ENCODE assay signal across 9 mouse cellular contexts in the genomic region with DNA sequence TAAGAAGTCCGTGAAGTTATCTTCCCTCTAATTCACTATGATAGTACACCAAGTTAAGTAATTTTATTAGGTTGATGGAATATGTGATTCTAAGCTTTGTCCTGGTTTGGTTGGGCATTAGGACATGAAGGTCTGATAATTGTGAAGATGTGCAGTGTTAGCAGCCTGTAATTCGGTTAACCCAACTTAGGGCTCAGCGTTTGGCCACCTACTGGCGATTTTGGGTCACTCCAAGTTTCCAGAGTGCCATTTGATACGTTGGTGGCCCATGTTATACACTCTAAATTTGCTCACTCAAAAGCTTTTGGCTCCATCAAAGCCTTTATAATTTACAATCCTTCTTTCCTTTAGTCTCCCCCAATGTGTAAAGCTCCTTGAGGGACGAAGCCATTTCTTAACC. TPM values are rescaled to one million over a fixed set of nuclear protein-coding genes. Genes with fewer than 3 reads are reported as not detected.
DNase-seq lines count a peak whose midpoint lies in the region; ATAC-seq and TF ChIP-seq lines count a peak whose summit lies in the region.
"Had no signal": no experiment of that assay in that cellular context is flagged by ENCODE, and none has a peak within 500 bp of the region (broad histone marks: within the 10 kb centered on the region; RNA-seq: fewer than 3 reads in every experiment).

No protein-coding gene starts in this region.

- no peak overlapping the region for H3K27ac ChIP-seq in kidney, embryonic 15.5 days
- no peak overlapping the region for H3K27ac ChIP-seq in cortical plate, adult 2 months (ENCODE audit: insufficient read depth, low read length)
- no peak overlapping the region for H3K27ac ChIP-seq in limb, embryonic 10.5 days

- no peaks in the 10 kb centered on the region for H3K36me3 ChIP-seq in kidney, embryonic 15.5 days
- no peaks in the 10 kb centered on the region for H3K36me3 ChIP-seq in limb, embryonic 10.5 days

- no peak for TF ChIP-seq POLR2A in cortical plate, adult 2 months (IDR thresholded peaks at IDR 0.05; ENCODE audit: extremely low read depth, insufficient read depth, low read length)

- H3K4me1 ChIP-seq in kidney, embryonic 15.5 days = peaks cover 14% of the 10 kb centered on the region; the same call in 1 of the 2 replicates
- H3K4me1 ChIP-seq in cortical plate, adult 2 months (ENCODE audit: control insufficient read depth, insufficient read depth, low read length) = no peaks in the 10 kb centered on the region; the same call in 1 of the 2 replicates
- peaks cover 16% of the 10 kb centered on the region for H3K4me1 ChIP-seq in limb, embryonic 10.5 days

- 53% methylated on average over 6 of the region's 6 CpGs for WGBS in kidney, embryonic 15.5 days
- 50% methylated on average over 6 of the region's 6 CpGs for WGBS in limb, embryonic 10.5 days

- H3K9ac ChIP-seq in kidney, embryonic 15.5 days = no peak overlapping the region

- DNase-seq in kidney, adult 9 months = peak; percentile 10
- DNase-seq in R1 (ENCODE audit: low read depth, low spot score) = peak; percentile 45
- peak; percentile 13 for DNase-seq in mesoderm, embryonic 11.5 days (ENCODE audit: low read depth, low spot score)
- DNase-seq in gastrocnemius, postnatal 4 days (ENCODE audit: low spot score in 2 of 2) = no peak
- DNase-seq in spleen, postnatal 10 days (ENCODE audit: low spot score in 2 of 2) = no peak
- DNase-seq in limb, embryonic 10.5 days (ENCODE audit: low spot score) = no peak
- DNase-seq: adrenal gland, postnatal 36 days had no signal

- no peak for ATAC-seq in kidney, embryonic 15.5 days (replicated peaks; ENCODE audit: low FRiP score)

- H3K4me2 ChIP-seq in kidney, embryonic 15.5 days = no peak overlapping the region

- TF ChIP-seq CTCF in cortical plate, adult 2 months (IDR thresholded peaks at IDR 0.05; ENCODE audit: extremely low read depth, insufficient read depth, low read length) = 0 out of 2 replicates have a peak, but pooled peaks have one; percentile 11

- H3K4me3 ChIP-seq in kidney, embryonic 15.5 days (replicated peaks) = no peak overlapping the region
- no peak overlapping the region; the same call in 1 of the 2 replicates for H3K4me3 ChIP-seq in cortical plate, adult 2 months (ENCODE audit: insufficient read depth, low read length)
- no peak overlapping the region for H3K4me3 ChIP-seq in limb, embryonic 10.5 days

- peaks cover 32% of the 10 kb centered on the region for H3K27me3 ChIP-seq in kidney, embryonic 15.5 days
- peaks cover 44% of the 10 kb centered on the region for H3K27me3 ChIP-seq in limb, embryonic 10.5 days (ENCODE audit: low read depth, poor library complexity, severe bottlenecking)

- no peaks in the 10 kb centered on the region for H3K9me3 ChIP-seq in kidney, embryonic 15.5 days (replicated peaks)
- no peaks in the 10 kb centered on the region for H3K9me3 ChIP-seq in limb, embryonic 10.5 days (replicated peaks)

RNA-seq across cellular contexts. Expression of a gene that starts 2.4 kb away (rescaled TPM):
- polyA plus RNA-seq in kidney, embryonic 15.5 days (2015; fragmentation: Nextera tagmentation; extraction: Ambion mirVana) = 1.6 and 2.0 TPM in 2 replicates
- 20.0 and 21.3 TPM in 2 replicates for polyA plus RNA-seq in cortical plate, adult 2 months (2012; rRNA removed)
- total RNA-seq in gastrocnemius, postnatal 4 days (2021) = 1 to 10 TPM; 3.0 to 3.1 TPM
- 0.45 and 1.0 TPM in 2 replicates for polyA plus RNA-seq in limb, embryonic 10.5 days (2016; fragmentation: Nextera tagmentation; extraction: Ambion mirVana)

Comparison
In these comparisons a context has a peak if more than half of its experiments do, and no peak if none do; other contexts are left out.
1. DNase-seq: peak in kidney, adult 9 months (single experiment), R1 (single experiment) and mesoderm, embryonic 11.5 days (single experiment); none in gastrocnemius, postnatal 4 days (0 of 2), spleen, postnatal 10 days (0 of 2) and limb, embryonic 10.5 days (single experiment).